Mouse (Mus musculus): ENCODE data around the gene Myo5a.
A peak's percentile ranks its signal among the peaks of the same experiment; 100 is the strongest.

Myo5a gene

GRCm38 (mm10) chr9:75071706-75072192, 934 bp downstream of the Myo5a start:
- no peak for DNase-seq (ENCODE audit: low read depth)

- no peak for DNase-seq (ENCODE audit: low read depth)
Measured at GRCm38 (mm10) chr9:75072361-75072760, 1.5 kb downstream of the Myo5a start.

- no peak for DNase-seq (ENCODE audit: low read depth)
Measured at GRCm38 (mm10) chr9:75077191-75077590, 6.4 kb downstream of the Myo5a start.

GRCm38 (mm10) chr9:75085242-75085824, 14.5 kb downstream of the Myo5a start:
- no peak for DNase-seq (ENCODE audit: low read depth)

- DNase-seq (ENCODE audit: low read depth): no peak
Measured at GRCm38 (mm10) chr9:75087823-75088222, 17.0 kb downstream of the Myo5a start.

- no peak for DNase-seq (ENCODE audit: low read depth)
Measured at GRCm38 (mm10) chr9:75089285-75089684, 18.5 kb downstream of the Myo5a start.

GRCm38 (mm10) chr9:75092134-75092533, 21.3 kb downstream of the Myo5a start:
- DNase-seq (ENCODE audit: low read depth): no peak

- DNase-seq (ENCODE audit: low read depth): no peak
Measured at GRCm38 (mm10) chr9:75094762-75095161, 23.9 kb downstream of the Myo5a start.

- DNase-seq (ENCODE audit: low read depth): no peak
Measured at GRCm38 (mm10) chr9:75098937-75099336, 28.1 kb downstream of the Myo5a start.

- no peak for DNase-seq (ENCODE audit: low read depth)
Measured at GRCm38 (mm10) chr9:75100157-75100781, 29.5 kb downstream of the Myo5a start.

- no peak for DNase-seq (ENCODE audit: low read depth)
Measured at GRCm38 (mm10) chr9:75102131-75102530, 31.3 kb downstream of the Myo5a start.

- no peak for DNase-seq (ENCODE audit: low read depth)
Measured at GRCm38 (mm10) chr9:75116571-75117177, 45.9 kb downstream of the Myo5a start.

GRCm38 (mm10) chr9:75121126-75121525, 50.3 kb downstream of the Myo5a start:
- DNase-seq (ENCODE audit: low read depth): no peak

GRCm38 (mm10) chr9:75124201-75124721, 53.4 kb downstream of the Myo5a start:
- peak; percentile 92 for DNase-seq (ENCODE audit: low read depth)

- no peak for DNase-seq (ENCODE audit: low read depth)
Measured at GRCm38 (mm10) chr9:75130553-75130952, 59.7 kb downstream of the Myo5a start.

- DNase-seq (ENCODE audit: low read depth): no peak
Measured at GRCm38 (mm10) chr9:75146911-75147310, 76.1 kb downstream of the Myo5a start.

- no peak for DNase-seq (ENCODE audit: low read depth)
Measured at GRCm38 (mm10) chr9:75160525-75160924, 89.7 kb downstream of the Myo5a start.

GRCm38 (mm10) chr9:75163650-75164049, 92.8 kb downstream of the Myo5a start:
- DNase-seq (ENCODE audit: low read depth): no peak

GRCm38 (mm10) chr9:75171721-75172120, 100.9 kb downstream of the Myo5a start:
- DNase-seq (ENCODE audit: low read depth): no peak

- no peak for DNase-seq (ENCODE audit: low read depth)
Measured at GRCm38 (mm10) chr9:75187646-75188260, 116.9 kb downstream of the Myo5a start.

- no peak for DNase-seq (ENCODE audit: low read depth)
Measured at GRCm38 (mm10) chr9:75193858-75194257, 123.0 kb downstream of the Myo5a start.

- DNase-seq (ENCODE audit: low read depth): peak; percentile 81
Measured at GRCm38 (mm10) chr9:75196335-75196734, 125.5 kb downstream of the Myo5a start.

GRCm38 (mm10) chr9:75197297-75197696, 126.5 kb downstream of the Myo5a start:
- DNase-seq (ENCODE audit: low read depth): no peak

Data from fibroblast of lung, adult 2 months (primary cell).